Mouse (Mus musculus): Measurements from ENCODE around the gene Map3k15. TPM values are rescaled to one million over a fixed set of nuclear protein-coding genes. Genes with fewer than 3 reads are reported as not detected.

Gene Map3k15
- 0.18 and 0.32 TPM in 2 replicates for polyA plus RNA-seq (2015; fragmentation: Nextera tagmentation; extraction: Ambion mirVana)

DNA sequence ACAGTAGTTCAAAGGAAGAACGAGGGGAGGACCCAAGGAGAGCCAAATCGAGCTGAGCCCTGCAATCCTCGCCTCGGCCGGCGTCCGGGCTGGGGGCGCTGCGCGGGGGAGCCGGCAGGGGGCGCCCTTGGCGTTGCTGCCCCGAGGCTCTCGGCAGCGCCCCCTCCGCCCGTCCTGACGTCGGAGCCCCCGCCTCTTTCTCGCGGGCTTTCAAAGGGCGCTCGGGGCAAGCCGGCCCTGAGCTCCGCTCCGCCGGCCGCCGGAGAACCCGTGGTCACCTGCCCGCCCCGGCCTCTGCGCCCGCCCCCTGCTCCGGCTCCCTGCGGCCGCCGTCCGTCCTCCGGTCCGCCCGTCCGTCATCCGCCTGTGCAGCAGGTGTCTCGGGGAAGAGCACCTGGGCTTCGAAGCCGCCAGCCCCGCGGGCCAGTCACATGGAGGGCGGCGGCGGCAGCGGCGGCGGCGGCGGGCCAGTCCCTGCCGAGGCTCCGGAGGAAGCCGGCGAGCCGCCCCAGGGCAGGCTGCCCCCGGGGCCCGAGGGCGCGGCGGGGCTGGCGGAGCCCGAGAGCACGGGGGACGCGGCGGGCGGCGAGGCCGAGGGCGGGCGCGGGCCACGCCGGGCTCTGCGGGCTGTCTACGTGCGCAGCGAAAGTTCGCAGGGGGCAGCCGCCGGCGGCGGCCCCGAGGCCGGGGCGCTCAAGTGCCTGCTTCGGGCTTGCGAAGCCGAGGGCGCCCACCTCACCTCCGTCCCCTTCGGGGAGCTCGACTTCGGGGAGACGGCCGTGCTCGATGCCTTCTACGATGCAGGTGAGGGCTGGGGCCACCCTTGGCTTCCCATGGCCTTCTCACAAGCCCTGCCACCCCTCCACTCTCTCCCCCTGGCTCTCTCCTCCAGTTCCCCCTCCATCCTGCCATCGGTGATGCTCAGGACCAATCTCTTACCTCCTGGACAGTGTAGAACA lies at the start of gene Map3k15:
Gene Map3k15, plus strand, starts transcription at position 432 of the 959 bp plus-strand sequence.
- Histone ChIP-seq H3K4me1 (replicated peaks) (no peaks in the 10 kb centered on the region), H3K36me3 (no peaks in the 10 kb centered on the region), H3K4me3 (peak within 1 kb of the TSS; percentile 44), H3K9ac (no peak within 1 kb of the TSS), H3K4me2 (peak within 1 kb of the TSS; percentile 76), H3K27ac (replicated peaks) (no peak within 1 kb of the TSS), H3K9me3 (no peaks in the 10 kb centered on the region), H3K27me3 (peaks cover 4% of the 10 kb centered on the region; the same call in 1 of the 2 replicates)
- 27% methylated on average over 68 of the region's 108 CpGs for WGBS
- peak; percentile 61; the same call in 1 of the 2 replicates for ATAC-seq (ENCODE audit: low FRiP score, low read depth)

DNA sequence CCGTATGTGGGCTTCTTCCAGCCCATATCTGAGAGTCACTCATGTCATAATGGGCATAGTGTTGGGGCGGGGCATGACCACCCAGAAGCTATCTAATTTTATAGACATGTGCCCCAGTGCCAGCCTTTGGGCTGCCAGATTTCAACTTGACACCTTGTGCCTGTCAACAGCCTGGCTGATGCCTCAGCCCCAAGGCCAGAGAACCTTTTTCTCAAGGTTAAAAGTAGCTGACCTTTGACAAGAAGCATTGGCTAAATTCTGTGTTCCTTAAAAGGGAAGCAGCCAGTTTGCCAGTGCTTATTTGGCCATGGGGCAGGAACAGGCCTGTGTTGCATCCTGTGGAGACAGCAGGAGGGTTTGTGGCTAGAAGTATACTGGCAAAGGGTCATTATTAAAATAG lies 45.7 kb upstream of the Map3k15 start:
- Histone ChIP-seq H3K4me2 (no peak overlapping the region), H3K9me3 (no peaks in the 10 kb centered on the region), H3K9ac (no peak overlapping the region), H3K4me3 (no peak overlapping the region), H3K27me3 (no peaks in the 10 kb centered on the region), H3K4me1 (replicated peaks) (no peaks in the 10 kb centered on the region), H3K27ac (replicated peaks) (no peak overlapping the region), H3K36me3 (no peaks in the 10 kb centered on the region)
- no peak for ATAC-seq (ENCODE audit: low FRiP score, low read depth)
- 88% methylated on average over 2 of the region's 2 CpGs for WGBS

DNA sequence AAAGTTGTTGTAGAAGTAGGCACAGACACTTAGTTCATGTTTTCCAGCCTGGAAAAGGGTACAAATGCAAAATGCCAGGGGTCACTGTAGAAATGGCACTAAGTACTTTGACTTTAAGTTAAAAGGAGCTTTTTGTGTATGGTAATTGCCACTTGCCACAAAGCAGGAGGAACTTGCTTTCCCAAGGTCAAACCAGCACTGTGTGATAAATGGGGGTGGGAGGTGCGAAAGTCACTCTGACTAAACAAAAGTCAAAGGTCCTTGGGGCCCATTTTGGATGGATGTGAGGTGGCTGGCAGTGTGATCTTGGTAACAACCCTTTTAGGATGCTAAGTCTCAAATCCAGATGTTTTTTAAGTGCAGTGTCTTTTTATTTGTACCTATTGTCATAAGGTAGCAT lies 44.6 kb upstream of the Map3k15 start:
- WGBS = 54% methylated on average over 1 of the region's 1 CpGs
- Histone ChIP-seq H3K4me2 (no peak overlapping the region), H3K9me3 (no peaks in the 10 kb centered on the region), H3K4me3 (no peak overlapping the region), H3K9ac (no peak overlapping the region), H3K36me3 (no peaks in the 10 kb centered on the region), H3K27ac (replicated peaks) (no peak overlapping the region), H3K27me3 (no peaks in the 10 kb centered on the region), H3K4me1 (replicated peaks) (no peaks in the 10 kb centered on the region)
- no peak for ATAC-seq (ENCODE audit: low FRiP score, low read depth)

DNA sequence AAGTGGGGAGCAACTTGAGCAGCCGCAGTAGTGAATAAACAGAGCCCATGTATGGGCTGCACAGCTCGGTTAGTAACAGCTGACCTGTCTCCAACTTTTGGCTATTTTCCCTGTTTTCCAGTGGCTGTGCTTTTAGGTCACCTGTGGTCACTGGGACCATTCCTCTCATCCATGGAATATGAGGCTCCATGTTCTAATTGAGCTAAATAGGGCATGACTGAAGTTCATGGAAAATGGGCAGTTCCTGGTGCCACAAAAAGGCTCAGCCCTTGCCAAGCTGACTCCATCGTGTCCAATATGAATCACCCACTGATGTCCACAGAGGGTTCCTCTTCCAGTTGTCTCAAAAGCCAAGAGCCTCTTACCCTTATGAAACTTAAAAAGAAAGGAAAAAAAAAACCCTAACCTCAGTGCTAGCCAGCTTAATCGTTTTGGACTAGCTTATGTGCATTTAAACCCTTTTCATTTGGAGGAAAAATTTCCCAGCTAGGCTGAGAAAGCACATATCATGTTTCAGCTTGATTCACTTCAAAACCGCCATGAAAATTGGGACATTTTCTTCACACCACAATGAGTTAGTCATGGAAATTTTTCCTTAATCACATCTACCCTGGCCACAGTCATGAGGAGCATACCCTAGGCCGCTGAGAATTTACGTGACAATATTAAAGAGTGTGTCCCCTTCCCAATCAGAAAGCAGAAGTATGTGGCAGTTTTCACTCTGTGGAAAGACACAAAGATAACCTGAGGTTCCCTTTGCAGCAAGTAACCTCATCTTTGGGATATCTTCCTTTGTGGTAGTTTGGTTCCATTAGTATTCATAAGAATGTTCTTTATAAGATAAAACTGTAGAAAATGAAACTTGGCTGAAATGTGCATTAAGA lies 34.4 kb upstream of the Map3k15 start:
- WGBS = 73% methylated on average over 7 of the region's 7 CpGs
- no peak overlapping the region for H3K9ac ChIP-seq
- no peak for ATAC-seq (ENCODE audit: low FRiP score, low read depth)

DNA sequence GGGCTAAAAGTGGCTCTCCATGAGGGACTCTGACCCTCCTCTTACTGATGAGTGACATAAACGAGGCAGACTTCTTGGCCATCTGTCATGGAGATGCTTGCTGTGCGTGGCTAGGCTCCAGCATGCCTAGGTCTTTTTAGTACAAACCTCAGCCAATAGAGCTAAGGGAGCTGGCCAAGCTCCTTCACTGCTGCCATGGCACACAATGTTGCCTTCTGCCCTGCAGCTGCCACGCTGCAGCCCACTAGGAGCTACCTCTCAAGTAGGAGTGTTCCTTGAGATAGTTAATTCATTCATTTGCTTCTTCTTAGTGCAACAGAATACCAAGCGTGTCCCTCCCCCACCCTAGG lies 33.8 kb upstream of the Map3k15 start:
- 63% methylated on average over 4 of the region's 4 CpGs for WGBS
- no peaks in the 10 kb centered on the region for H3K9me3 ChIP-seq
- H3K27me3 ChIP-seq = no peaks in the 10 kb centered on the region

More for the DNA sequence above, 34.4 kb upstream of the Map3k15 start:
- H3K4me3 ChIP-seq = no peak overlapping the region
- no peak overlapping the region for H3K4me2 ChIP-seq
- no peaks in the 10 kb centered on the region for H3K9me3 ChIP-seq
- H3K27me3 ChIP-seq = no peaks in the 10 kb centered on the region
- H3K27ac ChIP-seq (replicated peaks) = no peak overlapping the region
- no peaks in the 10 kb centered on the region for H3K4me1 ChIP-seq (replicated peaks)
- H3K36me3 ChIP-seq = no peaks in the 10 kb centered on the region

DNA sequence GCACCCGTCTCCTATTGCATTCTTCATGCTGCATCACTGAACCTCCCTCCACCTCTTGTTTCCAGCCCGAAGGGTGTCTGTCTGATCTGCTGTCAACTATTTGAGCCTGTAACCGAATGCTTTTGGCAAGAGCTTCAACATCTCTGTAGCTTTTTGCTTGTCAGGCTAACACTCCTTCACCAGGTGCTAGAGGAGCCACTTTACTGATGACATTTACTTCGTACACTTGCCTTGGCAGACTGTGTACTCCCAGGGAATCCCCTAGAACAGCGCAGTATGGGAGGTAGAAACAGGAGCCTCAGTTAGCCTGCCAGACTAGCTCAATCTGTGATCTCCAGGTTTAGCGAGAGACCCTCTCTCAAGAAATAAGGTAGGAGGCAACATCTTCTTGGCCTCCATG lies 32.8 kb upstream of the Map3k15 start:
- ATAC-seq (ENCODE audit: low FRiP score, low read depth) = no peak
- Histone ChIP-seq H3K4me1 (replicated peaks) (no peaks in the 10 kb centered on the region), H3K27me3 (no peaks in the 10 kb centered on the region)

More for the DNA sequence above, 33.8 kb upstream of the Map3k15 start:
- ATAC-seq (ENCODE audit: low FRiP score, low read depth) = peak; percentile 63; the same call in 1 of the 2 replicates
- Histone ChIP-seq H3K4me3 (no peak overlapping the region), H3K27ac (replicated peaks) (no peak overlapping the region), H3K4me2 (no peak overlapping the region), H3K36me3 (no peaks in the 10 kb centered on the region), H3K4me1 (replicated peaks) (no peaks in the 10 kb centered on the region), H3K9ac (no peak overlapping the region)

DNA sequence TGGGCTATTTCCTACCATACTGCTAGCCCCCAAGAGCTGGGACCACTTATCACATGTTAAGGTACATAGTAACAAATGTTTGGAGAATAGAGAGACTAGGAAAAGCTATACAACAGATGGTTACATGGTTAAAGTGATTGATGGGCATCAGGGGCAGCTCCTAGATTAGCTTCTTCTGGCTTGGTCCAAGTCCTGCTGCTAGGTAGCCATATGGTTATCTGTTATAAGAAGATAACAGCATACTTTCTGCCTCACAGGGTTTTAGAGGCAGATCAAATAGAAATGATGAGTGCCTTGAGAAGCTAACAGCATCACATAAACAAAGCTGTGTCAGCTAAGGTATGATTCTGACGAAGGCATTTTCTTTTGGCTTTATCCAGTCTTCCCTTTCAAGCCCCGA lies 26.8 kb upstream of the Map3k15 start:
- Histone ChIP-seq H3K4me3 (no peak overlapping the region), H3K4me2 (no peak overlapping the region), H3K9ac (no peak overlapping the region), H3K27me3 (no peaks in the 10 kb centered on the region), H3K4me1 (replicated peaks) (no peaks in the 10 kb centered on the region), H3K27ac (replicated peaks) (no peak overlapping the region), H3K36me3 (no peaks in the 10 kb centered on the region), H3K9me3 (no peaks in the 10 kb centered on the region)
- WGBS = 72% methylated on average over 2 of the region's 2 CpGs
- ATAC-seq (ENCODE audit: low FRiP score, low read depth) = no peak

More for the DNA sequence above, 32.8 kb upstream of the Map3k15 start:
- Histone ChIP-seq H3K36me3 (no peaks in the 10 kb centered on the region), H3K27ac (replicated peaks) (no peak overlapping the region), H3K4me3 (no peak overlapping the region), H3K9me3 (no peaks in the 10 kb centered on the region), H3K9ac (no peak overlapping the region), H3K4me2 (no peak overlapping the region)
- WGBS = 86% methylated on average over 6 of the region's 6 CpGs

DNA sequence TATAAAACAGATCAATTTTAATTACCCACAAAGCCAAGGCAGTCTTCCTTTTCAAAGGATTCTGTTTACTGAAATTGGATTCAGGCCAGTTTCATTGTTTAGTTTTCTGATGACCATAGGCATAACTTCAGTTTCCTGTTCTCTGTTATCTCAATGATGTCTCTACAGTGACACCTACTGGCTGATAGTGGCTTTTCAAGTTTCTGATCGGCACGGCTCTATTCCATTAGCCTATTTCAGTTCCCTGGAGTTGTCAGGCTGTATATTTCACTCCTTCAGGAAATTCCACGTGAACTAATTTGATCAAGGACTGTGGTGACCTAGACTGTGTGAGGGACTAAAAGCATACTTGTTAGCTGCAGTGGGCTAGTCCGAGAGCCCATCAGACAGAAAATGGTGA lies 25.0 kb upstream of the Map3k15 start:
- Histone ChIP-seq H3K4me1 (replicated peaks) (no peaks in the 10 kb centered on the region), H3K9ac (no peak overlapping the region), H3K4me3 (no peak overlapping the region), H3K27ac (replicated peaks) (no peak overlapping the region), H3K27me3 (no peaks in the 10 kb centered on the region), H3K9me3 (no peaks in the 10 kb centered on the region), H3K4me2 (no peak overlapping the region), H3K36me3 (no peaks in the 10 kb centered on the region)
- WGBS = 26% methylated on average over 4 of the region's 4 CpGs
- ATAC-seq (ENCODE audit: low FRiP score, low read depth) = peak; percentile 50; the same call in 1 of the 2 replicates

DNA sequence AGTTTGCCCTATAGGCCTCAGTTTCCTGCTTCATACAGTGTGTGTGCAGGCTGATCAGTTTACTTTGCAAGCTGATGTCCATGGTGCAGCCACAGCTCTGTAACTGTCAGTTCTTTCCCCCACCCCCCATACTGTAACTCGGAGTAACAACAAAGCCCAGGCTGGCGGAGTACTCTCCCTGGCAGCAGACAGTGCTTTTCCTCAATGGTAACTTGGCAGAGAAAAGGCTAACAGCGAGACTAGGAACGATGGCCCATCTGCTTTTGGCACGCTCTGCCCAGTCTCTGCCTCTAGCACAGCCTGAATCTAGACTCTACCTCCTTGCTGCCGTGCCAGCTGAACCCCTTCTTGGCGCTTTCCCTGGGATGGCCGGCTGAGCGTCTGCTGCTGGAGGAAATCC lies 24.3 kb upstream of the Map3k15 start:
- Histone ChIP-seq H3K4me3 (no peak overlapping the region), H3K9ac (no peak overlapping the region), H3K36me3 (no peaks in the 10 kb centered on the region), H3K27ac (replicated peaks) (no peak overlapping the region), H3K4me1 (replicated peaks) (no peaks in the 10 kb centered on the region), H3K4me2 (no peak overlapping the region), H3K9me3 (no peaks in the 10 kb centered on the region), H3K27me3 (no peaks in the 10 kb centered on the region)
- ATAC-seq (ENCODE audit: low FRiP score, low read depth) = peak; percentile 83
- 71% methylated on average over 9 of the region's 9 CpGs for WGBS

DNA sequence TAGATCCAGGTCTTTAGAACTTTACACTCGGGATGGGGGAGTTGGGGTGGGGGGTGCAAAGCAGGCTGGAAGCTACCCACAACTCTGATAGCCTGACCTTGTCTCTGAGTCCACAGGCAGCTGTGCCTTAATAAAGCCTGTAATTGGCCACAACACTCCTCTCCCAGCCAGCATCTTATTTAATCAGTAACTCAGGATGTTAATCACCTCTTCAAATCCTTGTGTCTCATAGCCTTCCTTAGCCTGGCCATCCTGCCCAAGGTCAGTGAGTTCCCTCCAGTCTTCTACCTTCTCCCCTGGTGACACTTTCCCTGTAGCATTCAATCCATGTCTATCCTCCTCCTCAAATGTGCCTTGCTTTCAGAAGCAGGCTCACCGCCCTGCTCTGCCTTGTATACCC lies 19.2 kb upstream of the Map3k15 start:
- H3K9ac ChIP-seq = no peak overlapping the region
- no peaks in the 10 kb centered on the region for H3K36me3 ChIP-seq
- H3K4me3 ChIP-seq = no peak overlapping the region
- no peaks in the 10 kb centered on the region for H3K27me3 ChIP-seq
- H3K4me1 ChIP-seq (replicated peaks) = no peaks in the 10 kb centered on the region
- H3K9me3 ChIP-seq = no peaks in the 10 kb centered on the region
- 92% methylated on average over 2 of the region's 2 CpGs for whole genome bisulfite sequencing
- H3K4me2 ChIP-seq = no peak overlapping the region
- H3K27ac ChIP-seq (replicated peaks) = no peak overlapping the region
- ATAC-seq (ENCODE audit: low FRiP score, low read depth) = no peak

DNA sequence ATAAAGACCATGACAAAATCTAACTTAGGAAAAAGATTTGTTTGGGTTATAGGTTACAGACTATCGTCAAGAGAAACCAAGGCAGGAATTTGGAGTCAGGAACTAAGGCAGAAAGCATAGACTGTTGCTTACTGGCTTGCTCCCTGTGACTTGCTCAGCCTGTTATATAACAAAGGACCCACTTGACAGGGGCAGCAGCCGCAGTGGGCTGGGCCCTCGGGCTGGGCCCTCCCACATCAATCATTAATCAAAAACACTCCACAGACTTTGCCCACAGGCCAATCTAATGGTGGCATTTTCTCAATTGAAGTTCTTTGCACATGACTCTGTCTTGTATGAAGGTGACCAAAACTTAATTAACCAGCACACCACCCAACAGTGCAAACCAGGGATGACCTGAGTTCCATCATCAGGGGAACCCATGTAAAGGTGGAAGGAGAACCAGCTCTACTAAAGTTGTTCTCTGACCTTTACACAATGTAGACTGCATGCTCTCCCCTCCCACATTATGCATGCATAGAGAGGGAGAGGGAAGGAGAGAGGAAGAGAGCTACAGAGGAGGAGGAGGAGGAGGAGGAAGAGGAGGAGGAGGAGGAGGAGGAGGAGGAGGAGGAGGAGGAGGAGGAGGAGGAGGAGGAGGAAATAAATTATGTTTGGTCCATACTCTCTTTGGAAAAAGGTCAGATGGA lies 17.0 kb upstream of the Map3k15 start:
- Histone ChIP-seq H3K9ac (no peak overlapping the region), H3K9me3 (no peaks in the 10 kb centered on the region), H3K4me2 (no peak overlapping the region), H3K4me1 (replicated peaks) (no peaks in the 10 kb centered on the region), H3K27ac (replicated peaks) (no peak overlapping the region), H3K36me3 (no peaks in the 10 kb centered on the region), H3K4me3 (no peak overlapping the region), H3K27me3 (no peaks in the 10 kb centered on the region)
- WGBS = 43% methylated on average over 3 of the region's 3 CpGs
- ATAC-seq (ENCODE audit: low FRiP score, low read depth) = no peak
